7 mouse cellular contexts compared by ENCODE assay signal in the genomic region with DNA sequence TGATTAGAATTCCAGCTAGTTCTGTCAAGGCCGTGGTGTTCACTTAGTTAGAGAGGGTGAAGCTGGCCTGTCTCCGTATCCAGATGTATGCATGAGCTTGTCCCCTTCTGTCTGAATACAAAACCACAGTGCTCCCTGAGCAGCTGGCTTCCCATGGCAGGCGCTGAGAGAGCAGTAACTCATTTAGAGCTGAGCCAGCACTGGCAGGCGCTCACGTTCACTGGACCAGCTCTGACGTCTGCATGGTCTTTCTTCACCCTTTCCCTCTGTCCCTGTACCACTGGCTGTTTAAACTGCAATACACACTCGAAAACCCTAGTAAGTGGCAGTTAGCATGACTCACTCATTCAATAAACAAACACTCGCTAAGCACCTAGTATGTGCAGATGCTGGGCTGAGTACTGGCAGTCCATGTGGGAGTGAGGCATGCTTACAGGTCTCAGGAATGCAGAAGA. TPM values are rescaled to one million over a fixed set of nuclear protein-coding genes. Genes with fewer than 3 reads are reported as not detected.
DNase-seq lines count a peak whose midpoint lies in the region.

No protein-coding gene starts in this region.

- peak; percentile 26 for DNase-seq in urinary bladder, postnatal 14 days (ENCODE audit: low spot score)
- no peak for DNase-seq in urinary bladder, postnatal 25 days (ENCODE audit: low spot score)
- peak; percentile 47 to 52 for DNase-seq in gastrocnemius, postnatal 36 days
- peak; percentile 70 to 88 for DNase-seq in kidney, postnatal 25 days
- DNase-seq in frontal cortex, postnatal 25 days (ENCODE audit: low spot score in 2 of 2) = no peak
- no peak for DNase-seq in urinary bladder, postnatal 4 days (ENCODE audit: low spot score in 2 of 2)
- DNase-seq in embryo, embryonic 9.5 days (ENCODE audit: extremely low spot score) = no peak

- intact Hi-C loops in gastrocnemius, postnatal 36 days (cut with DNase I) = loop anchor here (5.0 kb wide), 1 partner anchor 122 kb away; no protein-coding TSS in a partner anchor

RNA-seq across cellular contexts. Expression of gene Trib2, which starts 33.7 kb away (rescaled TPM):
- total RNA-seq in gastrocnemius, postnatal 36 days (2021) = 10 to 100 TPM; 13.7 to 19.0 TPM

Comparison
In these comparisons a context has a peak if more than half of its experiments do, and no peak if none do; other contexts are left out.
1. DNase-seq: peak in urinary bladder, postnatal 14 days (single experiment), gastrocnemius, postnatal 36 days (2 of 2) and kidney, postnatal 25 days (2 of 2); none in urinary bladder, postnatal 25 days (single experiment), frontal cortex, postnatal 25 days (0 of 2), urinary bladder, postnatal 4 days (0 of 2) and embryo, embryonic 9.5 days (single experiment).